Mouse (Mus musculus): ENCODE results near the gene Cactin. TPM values are rescaled to one million over a fixed set of nuclear protein-coding genes. Genes with fewer than 3 reads are reported as not detected.
A peak's percentile ranks its signal among the peaks of the same experiment; 100 is the strongest.

Gene Cactin
- polyA plus RNA-seq, 1 experiment from 2014 or later = 18.7 TPM

DNA sequence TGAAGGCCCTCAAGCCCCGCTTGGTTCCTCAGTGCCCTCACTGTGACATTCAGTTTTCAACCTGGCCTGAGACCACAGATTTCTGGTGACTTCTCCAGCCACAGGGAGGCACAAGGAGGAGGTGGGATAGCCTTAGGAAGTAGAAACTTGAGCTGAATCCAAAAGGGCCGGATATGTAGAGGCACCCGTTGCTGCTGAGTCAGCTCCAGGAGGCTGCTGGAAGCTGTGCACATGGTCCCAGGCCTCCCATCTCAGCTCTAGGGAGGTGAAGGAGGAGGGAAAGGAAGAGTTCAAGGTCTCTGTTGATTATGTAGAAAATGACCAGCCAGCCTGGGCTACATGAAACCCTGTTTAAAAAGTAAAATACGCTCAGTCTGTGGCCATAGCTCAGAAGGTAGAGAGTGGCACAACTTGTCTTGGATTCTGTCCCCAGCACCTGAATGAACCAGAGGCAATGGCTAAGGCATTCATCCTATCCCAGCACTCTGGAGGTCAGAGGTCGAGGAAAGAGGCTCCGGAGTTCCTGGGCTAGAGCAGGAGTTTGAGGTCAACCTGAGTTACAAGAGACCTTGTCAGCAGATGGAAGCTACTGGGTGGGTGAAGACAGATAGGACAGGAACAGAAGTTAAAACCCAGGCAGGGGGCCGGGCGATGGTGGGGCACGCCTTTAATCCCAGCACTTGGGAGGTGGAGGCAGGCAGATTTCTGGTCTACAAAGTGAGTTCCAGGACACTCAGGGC, 34.0 kb downstream of the Cactin start:
- Histone ChIP-seq H3K27ac (ENCODE audit: low read length) (no peak overlapping the region), H3K4me3 (ENCODE audit: low read depth, low read length) (no peak overlapping the region), H3K4me1 (ENCODE audit: control insufficient read depth, low read depth, low read length) (peaks cover 56% of the 10 kb centered on the region), H3K36me3 (ENCODE audit: control insufficient read depth, insufficient read depth) (no peaks in the 10 kb centered on the region; the same call in 1 of the 2 replicates), H3K27me3 (ENCODE audit: control insufficient read depth, insufficient read depth, low read depth, low read length) (no peaks in the 10 kb centered on the region), H3K4me2 (ENCODE audit: low read depth, low read length) (no peak overlapping the region), H3K9ac (ENCODE audit: low read depth, low read length) (no peak overlapping the region), H3K9me3 (replicated peaks; ENCODE audit: control insufficient read depth, low read length) (no peaks in the 10 kb centered on the region)
- WGBS (ENCODE audit: insufficient replicate concordance) = 64% methylated on average over 9 of the region's 9 CpGs
- ATAC-seq (ENCODE audit: low read depth) = no peak

DNA sequence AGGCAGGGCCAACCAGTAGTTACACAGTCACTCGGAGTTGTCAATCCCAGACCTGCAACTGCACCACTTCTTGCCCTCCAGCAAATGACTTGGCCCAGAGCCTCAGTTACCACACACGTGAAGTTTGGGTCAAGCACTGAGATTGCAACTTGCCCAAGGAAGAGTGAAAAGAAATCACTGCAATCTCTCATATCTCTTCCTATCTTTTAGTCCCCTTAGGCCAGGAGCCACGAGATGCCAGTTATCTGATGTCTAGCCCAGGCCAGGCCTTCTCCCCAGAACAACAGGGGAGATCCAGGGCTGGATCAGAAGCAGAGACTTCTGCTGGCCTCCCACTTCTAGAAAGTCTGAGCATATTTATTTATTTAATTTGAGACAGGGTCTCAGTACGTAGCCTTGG, 34.6 kb downstream of the Cactin start:
- Histone ChIP-seq H3K4me2 (ENCODE audit: low read depth, low read length) (no peak overlapping the region), H3K4me3 (ENCODE audit: low read depth, low read length) (no peak overlapping the region), H3K9ac (ENCODE audit: low read depth, low read length) (no peak overlapping the region), H3K4me1 (ENCODE audit: control insufficient read depth, low read depth, low read length) (peaks cover 62% of the 10 kb centered on the region), H3K27ac (ENCODE audit: low read length) (no peak overlapping the region), H3K9me3 (replicated peaks; ENCODE audit: control insufficient read depth, low read length) (no peaks in the 10 kb centered on the region), H3K27me3 (ENCODE audit: control insufficient read depth, insufficient read depth, low read depth, low read length) (no peaks in the 10 kb centered on the region), H3K36me3 (ENCODE audit: control insufficient read depth, insufficient read depth) (no peaks in the 10 kb centered on the region; the same call in 1 of the 2 replicates)
- ATAC-seq (ENCODE audit: low read depth) = no peak
- WGBS (ENCODE audit: insufficient replicate concordance) = 55% methylated on average over 4 of the region's 4 CpGs

- ATAC-seq (ENCODE audit: low read depth) = no peak
- H3K4me1 ChIP-seq (ENCODE audit: control insufficient read depth, low read depth, low read length) = peaks cover 64% of the 10 kb centered on the region
- 19% methylated on average over 12 of the region's 12 CpGs for WGBS (ENCODE audit: insufficient replicate concordance)
- no peaks in the 10 kb centered on the region for H3K9me3 ChIP-seq (replicated peaks; ENCODE audit: control insufficient read depth, low read length)
- no peaks in the 10 kb centered on the region for H3K27me3 ChIP-seq (ENCODE audit: control insufficient read depth, insufficient read depth, low read depth, low read length)
- peak overlapping the region; percentile 49 for H3K27ac ChIP-seq (ENCODE audit: low read length)
- H3K4me3 ChIP-seq (ENCODE audit: low read depth, low read length) = peak overlapping the region; percentile 87
- H3K4me2 ChIP-seq (ENCODE audit: low read depth, low read length) = peak overlapping the region; percentile 58
- peak overlapping the region; percentile 48 for H3K9ac ChIP-seq (ENCODE audit: low read depth, low read length)
- peaks cover 5% of the 10 kb centered on the region; the same call in 1 of the 2 replicates for H3K36me3 ChIP-seq (ENCODE audit: control insufficient read depth, insufficient read depth)
These were observed 35.6 kb downstream of the Cactin start for GRCm38 (mm10) chr10:81356352-81356990.

GRCm38 (mm10) chr10:81356991-81357844, 36.3 kb downstream of the Cactin start, which contains the start of gene Mfsd12:
Gene Mfsd12, plus strand, starts transcription at chr10:81357491.
- Histone ChIP-seq H3K9ac (ENCODE audit: low read depth, low read length) (peak within 1 kb of the TSS; percentile 97), H3K27me3 (ENCODE audit: control insufficient read depth, insufficient read depth, low read depth, low read length) (no peaks in the 10 kb centered on the region), H3K4me3 (ENCODE audit: low read depth, low read length) (peak within 1 kb of the TSS; percentile 87), H3K36me3 (ENCODE audit: control insufficient read depth, insufficient read depth) (peaks cover 5% of the 10 kb centered on the region; the same call in 1 of the 2 replicates), H3K27ac (ENCODE audit: low read length) (peak within 1 kb of the TSS; percentile 84), H3K4me1 (ENCODE audit: control insufficient read depth, low read depth, low read length) (peaks cover 64% of the 10 kb centered on the region), H3K9me3 (replicated peaks; ENCODE audit: control insufficient read depth, low read length) (no peaks in the 10 kb centered on the region), H3K4me2 (ENCODE audit: low read depth, low read length) (peak within 1 kb of the TSS; percentile 92)
- peak; percentile 89 for ATAC-seq (ENCODE audit: low read depth)
- WGBS (ENCODE audit: insufficient replicate concordance) = 2% methylated on average over 79 of the region's 79 CpGs

- Histone ChIP-seq H3K27ac (ENCODE audit: low read length) (peak overlapping the region; percentile 84), H3K27me3 (ENCODE audit: control insufficient read depth, insufficient read depth, low read depth, low read length) (no peaks in the 10 kb centered on the region), H3K9me3 (replicated peaks; ENCODE audit: control insufficient read depth, low read length) (no peaks in the 10 kb centered on the region), H3K36me3 (ENCODE audit: control insufficient read depth, insufficient read depth) (peaks cover 5% of the 10 kb centered on the region; the same call in 1 of the 2 replicates), H3K4me3 (ENCODE audit: low read depth, low read length) (peak overlapping the region; percentile 87), H3K9ac (ENCODE audit: low read depth, low read length) (peak overlapping the region; percentile 97), H3K4me2 (ENCODE audit: low read depth, low read length) (peak overlapping the region; percentile 92), H3K4me1 (ENCODE audit: control insufficient read depth, low read depth, low read length) (peaks cover 68% of the 10 kb centered on the region)
- no peak for ATAC-seq (ENCODE audit: low read depth)
- 20% methylated on average over 4 of the region's 4 CpGs for WGBS (ENCODE audit: insufficient replicate concordance)
These were observed 37.3 kb downstream of the Cactin start for GRCm38 (mm10) chr10:81358209-81358608.

DNA sequence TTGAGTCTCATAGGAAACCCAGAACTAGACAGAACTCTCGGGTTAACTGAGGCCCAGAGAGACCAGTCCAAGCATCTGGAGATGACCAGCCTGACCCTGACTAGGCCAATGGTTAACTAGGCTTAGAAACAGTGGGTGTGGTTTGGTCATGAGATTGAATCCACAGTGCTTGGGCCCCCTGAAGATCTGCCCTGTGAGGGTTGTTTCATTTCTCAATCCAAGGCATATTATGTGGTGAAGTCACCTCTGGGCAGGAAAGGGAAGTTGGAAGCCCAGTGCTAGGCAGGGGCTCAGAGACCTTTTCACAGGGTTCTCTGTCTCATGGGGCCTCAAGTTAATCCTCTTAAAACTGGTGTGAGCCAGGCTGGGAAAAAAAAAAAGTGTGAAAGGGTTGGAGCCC, 37.9 kb downstream of the Cactin start:
- Histone ChIP-seq H3K36me3 (ENCODE audit: control insufficient read depth, insufficient read depth) (peaks cover 5% of the 10 kb centered on the region; the same call in 1 of the 2 replicates), H3K4me3 (ENCODE audit: low read depth, low read length) (peak overlapping the region; percentile 87), H3K4me1 (ENCODE audit: control insufficient read depth, low read depth, low read length) (peaks cover 74% of the 10 kb centered on the region), H3K9ac (ENCODE audit: low read depth, low read length) (peak overlapping the region; percentile 97), H3K27ac (ENCODE audit: low read length) (peak overlapping the region; percentile 84), H3K27me3 (ENCODE audit: control insufficient read depth, insufficient read depth, low read depth, low read length) (no peaks in the 10 kb centered on the region), H3K9me3 (replicated peaks; ENCODE audit: control insufficient read depth, low read length) (no peaks in the 10 kb centered on the region), H3K4me2 (ENCODE audit: low read depth, low read length) (peak overlapping the region; percentile 92)
- no peak for ATAC-seq (ENCODE audit: low read depth)
- 21% methylated on average over 1 of the region's 1 CpGs for WGBS (ENCODE audit: insufficient replicate concordance)

- Histone ChIP-seq H3K9ac (ENCODE audit: low read depth, low read length) (peak overlapping the region; percentile 43; the same call in 1 of the 2 replicates), H3K4me2 (ENCODE audit: low read depth, low read length) (peak overlapping the region; percentile 21; the same call in 1 of the 2 replicates), H3K9me3 (replicated peaks; ENCODE audit: control insufficient read depth, low read length) (no peaks in the 10 kb centered on the region), H3K4me3 (ENCODE audit: low read depth, low read length) (no peak overlapping the region), H3K27me3 (ENCODE audit: control insufficient read depth, insufficient read depth, low read depth, low read length) (no peaks in the 10 kb centered on the region), H3K36me3 (ENCODE audit: control insufficient read depth, insufficient read depth) (peaks cover 9% of the 10 kb centered on the region), H3K27ac (ENCODE audit: low read length) (peak overlapping the region; percentile 84), H3K4me1 (ENCODE audit: control insufficient read depth, low read depth, low read length) (peaks cover 89% of the 10 kb centered on the region)
- 65% methylated on average over 8 of the region's 8 CpGs for WGBS (ENCODE audit: insufficient replicate concordance)
- no peak for ATAC-seq (ENCODE audit: low read depth)
These were observed 39.8 kb downstream of the Cactin start for GRCm38 (mm10) chr10:81360721-81361120.

DNA sequence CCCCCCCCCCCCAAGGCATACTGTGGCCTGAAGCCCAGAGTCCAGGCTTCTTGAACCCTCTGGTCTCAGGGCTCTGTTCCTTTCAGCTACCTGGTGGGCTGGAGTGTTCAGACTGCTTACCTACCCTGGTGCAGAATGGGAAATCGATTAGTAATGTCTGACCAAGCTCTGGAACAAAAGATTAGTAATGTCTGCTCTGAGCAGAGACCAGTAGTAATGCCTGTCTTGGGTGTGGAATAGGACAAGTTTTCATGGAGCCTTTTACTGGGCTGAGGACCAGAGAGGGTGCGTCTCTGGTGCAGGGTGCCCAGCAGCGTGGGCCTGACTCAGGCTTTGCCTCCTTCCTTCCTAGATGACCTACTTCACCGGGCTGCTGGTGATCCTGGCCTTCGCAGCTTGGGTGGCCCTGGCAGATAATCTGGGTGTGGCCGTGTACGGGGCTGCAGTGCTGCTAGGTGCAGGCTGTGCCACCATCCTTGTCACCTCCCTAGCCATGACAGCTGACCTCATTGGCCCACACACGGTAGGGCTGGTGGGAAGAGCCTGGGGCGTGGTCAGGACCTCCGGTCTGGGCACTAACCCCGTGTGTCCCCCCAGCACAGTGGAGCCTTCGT, 41.5 kb downstream of the Cactin start:
- Histone ChIP-seq H3K4me1 (ENCODE audit: control insufficient read depth, low read depth, low read length) (peaks cover 90% of the 10 kb centered on the region), H3K27me3 (ENCODE audit: control insufficient read depth, insufficient read depth, low read depth, low read length) (no peaks in the 10 kb centered on the region), H3K9ac (ENCODE audit: low read depth, low read length) (peak overlapping the region; percentile 47), H3K36me3 (ENCODE audit: control insufficient read depth, insufficient read depth) (peaks cover 26% of the 10 kb centered on the region), H3K9me3 (replicated peaks; ENCODE audit: control insufficient read depth, low read length) (no peaks in the 10 kb centered on the region), H3K4me2 (ENCODE audit: low read depth, low read length) (peak overlapping the region; percentile 55), H3K4me3 (ENCODE audit: low read depth, low read length) (peak overlapping the region; percentile 22; the same call in 1 of the 2 replicates), H3K27ac (ENCODE audit: low read length) (peak overlapping the region; percentile 84)
- 22% methylated on average over 12 of the region's 12 CpGs for WGBS (ENCODE audit: insufficient replicate concordance)
- peak; percentile 85 for ATAC-seq (ENCODE audit: low read depth)
